Mouse (Mus musculus): Measurements from ENCODE around the gene Ric1. TPM values are rescaled to one million over a fixed set of nuclear protein-coding genes. Genes with fewer than 3 reads are reported as not detected.
A peak's percentile ranks its signal among the peaks of the same experiment; 100 is the strongest.
"Not testable (repeated sequence)": the region's sequence is repeated elsewhere in the genome, so short reads cannot be mapped to it uniquely, and the experiment has no call there.

Gene Ric1
- polyA plus RNA-seq, 1 experiment from 2014 or later = 31.4 TPM

- 0 out of 2 replicates have a peak, but pooled peaks cover 5% of the 10 kb centered on the region for H3K36me3 ChIP-seq
- no peaks in the 10 kb centered on the region for H3K27me3 ChIP-seq
- ATAC-seq (ENCODE audit: insufficient number of reproducible peaks, insufficient read depth, low FRiP score, low TSS enrichment) = no peak
- H3K9me3 ChIP-seq = no peaks in the 10 kb centered on the region
- 80% methylated on average over 7 of the region's 7 CpGs for WGBS
- H3K4me3 ChIP-seq = no peak overlapping the region
- H3K4me2 ChIP-seq (replicated peaks) = no peak overlapping the region
- H3K9ac ChIP-seq = no peak overlapping the region
- no peak overlapping the region for H3K27ac ChIP-seq
- H3K4me1 ChIP-seq = no peaks in the 10 kb centered on the region
These were observed 3.7 kb upstream of the Ric1 start for GRCm38 (mm10) chr19:29518409-29518808.

DNA sequence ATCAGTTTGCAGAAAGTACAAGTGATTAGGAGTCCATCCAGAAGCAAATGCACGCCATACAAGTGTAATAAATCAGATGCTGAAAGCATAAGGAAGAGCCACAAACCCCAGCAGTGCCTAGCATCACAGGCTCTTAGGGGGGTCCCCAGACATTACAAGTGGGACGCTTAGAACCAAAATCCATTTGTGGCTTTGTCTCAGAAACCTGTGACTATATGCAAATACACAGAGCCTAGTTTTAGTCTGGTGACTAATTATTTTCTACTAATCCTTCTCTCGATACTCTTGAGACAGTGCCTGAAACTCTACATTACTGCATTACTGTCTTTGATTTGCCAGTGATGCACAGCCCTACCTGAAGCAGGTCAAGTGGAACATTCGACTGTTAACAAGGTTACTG lies 3.2 kb upstream of the Ric1 start:
- ATAC-seq (ENCODE audit: insufficient number of reproducible peaks, insufficient read depth, low FRiP score, low TSS enrichment) = no peak
- 83% methylated on average over 4 of the region's 4 CpGs for WGBS
- Histone ChIP-seq H3K9me3 (no peaks in the 10 kb centered on the region), H3K27ac (no peak overlapping the region), H3K27me3 (no peaks in the 10 kb centered on the region), H3K4me2 (replicated peaks) (no peak overlapping the region), H3K36me3 (0 out of 2 replicates have a peak, but pooled peaks cover 5% of the 10 kb centered on the region), H3K4me3 (no peak overlapping the region), H3K4me1 (no peaks in the 10 kb centered on the region), H3K9ac (no peak overlapping the region)

DNA sequence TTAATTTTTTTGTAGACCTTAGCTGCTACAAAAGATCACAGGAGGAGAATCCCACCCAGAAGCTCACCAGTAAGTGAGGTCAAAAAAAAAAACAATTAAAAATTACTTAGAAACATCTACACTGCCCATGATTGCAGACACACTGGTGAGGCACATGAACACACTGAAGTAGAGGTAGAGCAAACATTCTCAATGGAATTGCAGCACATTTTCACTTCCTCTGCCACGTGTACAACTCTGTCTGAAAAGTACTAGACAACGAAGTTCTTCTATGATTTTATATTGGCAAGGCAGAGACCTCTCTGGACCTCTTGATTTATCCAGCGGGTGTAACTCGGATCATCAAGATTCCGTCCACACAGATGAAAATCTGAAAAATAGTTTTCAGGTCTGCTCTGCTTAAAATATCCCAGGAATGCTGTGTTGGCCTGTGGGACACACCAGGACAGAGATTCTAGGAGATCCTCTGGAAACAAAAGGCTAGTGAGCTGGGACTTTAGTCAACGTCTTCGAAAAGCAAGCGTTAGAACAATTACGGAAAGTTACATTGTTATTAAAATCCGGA lies 1.0 kb upstream of the Ric1 start:
- no peaks in the 10 kb centered on the region for H3K9me3 ChIP-seq
- H3K4me3 ChIP-seq = peak overlapping the region; percentile 93
- peak overlapping the region; percentile 95; the same call in 1 of the 2 replicates for H3K9ac ChIP-seq
- 35% methylated on average over 10 of the region's 10 CpGs for WGBS
- H3K27me3 ChIP-seq = no peaks in the 10 kb centered on the region
- H3K27ac ChIP-seq = no peak overlapping the region
- H3K36me3 ChIP-seq = 0 out of 2 replicates have a peak, but pooled peaks cover under 1% of the 10 kb centered on the region
- H3K4me1 ChIP-seq = peaks cover 6% of the 10 kb centered on the region; the same call in 1 of the 2 replicates
- no peak for ATAC-seq (ENCODE audit: insufficient number of reproducible peaks, insufficient read depth, low FRiP score, low TSS enrichment)
- peak overlapping the region; percentile 65 for H3K4me2 ChIP-seq (replicated peaks)

DNA sequence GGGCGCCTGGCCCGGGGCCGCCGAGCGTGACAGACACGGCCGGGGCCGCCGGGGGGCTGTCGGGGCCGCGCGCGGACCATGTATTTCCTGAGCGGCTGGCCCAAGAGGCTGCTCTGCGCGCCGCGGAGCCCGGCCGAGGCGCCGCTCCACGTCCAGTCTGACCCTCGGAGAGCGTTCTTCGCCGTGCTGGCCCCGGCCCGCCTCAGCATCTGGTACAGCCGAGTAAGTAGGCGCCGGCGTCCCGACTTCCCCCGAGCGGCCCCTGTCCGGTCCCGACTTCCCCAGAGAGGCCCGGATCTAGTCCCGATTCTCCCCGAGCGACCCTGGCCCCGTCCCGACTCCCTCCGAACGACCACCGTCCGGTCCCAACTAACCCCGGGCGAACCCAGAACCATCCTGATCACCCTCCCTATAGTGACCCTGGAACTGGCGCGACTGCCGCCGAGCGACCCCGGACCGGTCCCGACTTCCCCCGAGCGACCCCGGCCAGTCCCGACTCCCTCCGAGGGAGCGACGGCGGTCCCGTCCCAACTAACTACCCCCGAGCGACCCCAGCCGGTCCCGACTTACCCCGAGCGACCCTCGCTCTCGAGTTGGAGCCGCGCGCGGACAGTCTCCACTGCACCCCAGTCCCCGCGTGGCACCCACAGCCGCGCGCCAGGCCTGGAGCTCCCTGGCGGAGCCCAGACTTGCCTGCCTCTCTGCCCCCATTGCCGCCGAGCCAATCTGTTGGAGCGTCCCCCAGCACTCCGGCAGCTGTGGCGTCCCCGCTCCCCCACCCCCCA lies 555 bp downstream of the Ric1 start:
- Histone ChIP-seq H3K9me3 (no peaks in the 10 kb centered on the region), H3K4me3 (peak overlapping the region; percentile 93), H3K4me1 (peaks cover 6% of the 10 kb centered on the region; the same call in 1 of the 2 replicates), H3K4me2 (replicated peaks) (peak overlapping the region; percentile 65), H3K27me3 (no peaks in the 10 kb centered on the region), H3K9ac (peak overlapping the region; percentile 95), H3K36me3 (no peaks in the 10 kb centered on the region), H3K27ac (peak overlapping the region; percentile 97)
- peak; percentile 66 for ATAC-seq (ENCODE audit: insufficient number of reproducible peaks, insufficient read depth, low FRiP score, low TSS enrichment)
- WGBS = under 1% methylated on average over 92 of the region's 92 CpGs

GRCm38 (mm10) chr19:29523230-29523582 lies 1.1 kb downstream of the Ric1 start:
- Histone ChIP-seq H3K4me2 (replicated peaks) (peak overlapping the region; percentile 65), H3K36me3 (no peaks in the 10 kb centered on the region), H3K9ac (peak overlapping the region; percentile 95), H3K27me3 (no peaks in the 10 kb centered on the region), H3K4me1 (peaks cover 6% of the 10 kb centered on the region; the same call in 1 of the 2 replicates), H3K9me3 (no peaks in the 10 kb centered on the region), H3K27ac (peak overlapping the region; percentile 97), H3K4me3 (peak overlapping the region; percentile 93)
- no peak for ATAC-seq (ENCODE audit: insufficient number of reproducible peaks, insufficient read depth, low FRiP score, low TSS enrichment)
- WGBS = 0% methylated on average over 9 of the region's 9 CpGs

- Histone ChIP-seq H3K9me3 (peaks cover 1% of the 10 kb centered on the region), H3K4me3 (peak overlapping the region; percentile 93), H3K4me2 (replicated peaks) (peak overlapping the region; percentile 65), H3K9ac (peak overlapping the region; percentile 95), H3K36me3 (no peaks in the 10 kb centered on the region), H3K4me1 (peaks cover 6% of the 10 kb centered on the region; the same call in 1 of the 2 replicates), H3K27ac (peak overlapping the region; percentile 97; the same call in 1 of the 2 replicates), H3K27me3 (no peaks in the 10 kb centered on the region)
- no peak for ATAC-seq (ENCODE audit: insufficient number of reproducible peaks, insufficient read depth, low FRiP score, low TSS enrichment)
- WGBS = 20% methylated on average over 5 of the region's 5 CpGs
These were observed 1.6 kb downstream of the Ric1 start for GRCm38 (mm10) chr19:29523701-29524100.

- Histone ChIP-seq H3K27ac (no peak overlapping the region), H3K9ac (no peak overlapping the region), H3K4me1 (peaks cover 6% of the 10 kb centered on the region; the same call in 1 of the 2 replicates), H3K4me2 (replicated peaks) (peak overlapping the region; percentile 65), H3K9me3 (peaks cover 6% of the 10 kb centered on the region), H3K4me3 (peak overlapping the region; percentile 93), H3K27me3 (no peaks in the 10 kb centered on the region), H3K36me3 (no peaks in the 10 kb centered on the region)
- 64% methylated on average over 4 of the region's 4 CpGs for WGBS
- ATAC-seq (ENCODE audit: insufficient number of reproducible peaks, insufficient read depth, low FRiP score, low TSS enrichment) = no peak
These were observed 2.5 kb downstream of the Ric1 start for GRCm38 (mm10) chr19:29524614-29525013.

- 81% methylated on average over 4 of the region's 4 CpGs for WGBS
- not testable (repeated sequence) for H3K36me3 ChIP-seq; H3K27me3 ChIP-seq; H3K9ac ChIP-seq; H3K27ac ChIP-seq; H3K9me3 ChIP-seq; H3K4me2 ChIP-seq (replicated peaks); H3K4me3 ChIP-seq; ATAC-seq (ENCODE audit: insufficient number of reproducible peaks, insufficient read depth, low FRiP score, low TSS enrichment); H3K4me1 ChIP-seq
These were observed 3.5 kb downstream of the Ric1 start for GRCm38 (mm10) chr19:29525588-29525987.

DNA sequence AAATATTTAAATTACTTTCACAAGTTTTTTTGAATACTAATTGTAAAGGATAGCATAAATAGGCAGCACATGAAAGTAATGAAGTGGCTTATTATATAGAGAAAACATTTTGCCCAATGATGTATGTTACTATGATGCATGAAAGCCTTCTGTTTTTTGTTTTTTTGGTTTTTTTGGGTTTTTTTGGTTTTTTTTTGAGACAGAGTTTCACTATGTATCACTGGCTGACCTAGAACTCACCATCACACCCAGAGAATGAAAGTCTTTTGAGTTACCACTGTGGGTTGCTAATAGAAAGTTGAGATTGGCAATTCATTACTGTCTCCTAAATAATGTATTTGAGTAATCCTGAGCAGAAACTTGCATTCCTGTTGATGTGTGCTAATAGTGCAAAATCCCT lies 4.8 kb downstream of the Ric1 start:
- Histone ChIP-seq H3K4me2 (replicated peaks) (no peak overlapping the region), H3K27me3 (no peaks in the 10 kb centered on the region), H3K9ac (no peak overlapping the region), H3K27ac (no peak overlapping the region), H3K9me3 (peaks cover 6% of the 10 kb centered on the region), H3K36me3 (no peaks in the 10 kb centered on the region), H3K4me3 (no peak overlapping the region), H3K4me1 (peaks cover 6% of the 10 kb centered on the region; the same call in 1 of the 2 replicates)
- ATAC-seq (ENCODE audit: insufficient number of reproducible peaks, insufficient read depth, low FRiP score, low TSS enrichment) = no peak

- no peak overlapping the region for H3K4me3 ChIP-seq
- H3K4me2 ChIP-seq (replicated peaks) = no peak overlapping the region
- no peaks in the 10 kb centered on the region for H3K27me3 ChIP-seq
- H3K4me1 ChIP-seq = peaks cover 6% of the 10 kb centered on the region; the same call in 1 of the 2 replicates
- H3K36me3 ChIP-seq = no peaks in the 10 kb centered on the region
- no peak overlapping the region for H3K9ac ChIP-seq
- WGBS = 96% methylated on average over 4 of the region's 4 CpGs
- H3K27ac ChIP-seq = no peak overlapping the region
- ATAC-seq (ENCODE audit: insufficient number of reproducible peaks, insufficient read depth, low FRiP score, low TSS enrichment) = no peak
- peaks cover 6% of the 10 kb centered on the region for H3K9me3 ChIP-seq
These were observed 5.2 kb downstream of the Ric1 start for GRCm38 (mm10) chr19:29527299-29527698.

GRCm38 (mm10) chr19:29528568-29528967 lies 6.5 kb downstream of the Ric1 start:
- Histone ChIP-seq H3K4me1 (peaks cover 6% of the 10 kb centered on the region; the same call in 1 of the 2 replicates), H3K27me3 (no peaks in the 10 kb centered on the region), H3K27ac (no peak overlapping the region), H3K9ac (no peak overlapping the region), H3K36me3 (peaks cover 4% of the 10 kb centered on the region; the same call in 1 of the 2 replicates), H3K9me3 (peaks cover 6% of the 10 kb centered on the region), H3K4me3 (no peak overlapping the region), H3K4me2 (replicated peaks) (no peak overlapping the region)
- WGBS = 86% methylated on average over 2 of the region's 2 CpGs
- no peak for ATAC-seq (ENCODE audit: insufficient number of reproducible peaks, insufficient read depth, low FRiP score, low TSS enrichment)

GRCm38 (mm10) chr19:29534030-29534429 lies 11.9 kb downstream of the Ric1 start:
- no peak overlapping the region for H3K4me3 ChIP-seq
- H3K4me1 ChIP-seq = no peaks in the 10 kb centered on the region
- no peak overlapping the region for H3K4me2 ChIP-seq (replicated peaks)
- H3K36me3 ChIP-seq = peaks cover 26% of the 10 kb centered on the region
- H3K9me3 ChIP-seq = peaks cover 1% of the 10 kb centered on the region
- H3K9ac ChIP-seq = no peak overlapping the region
- ATAC-seq (ENCODE audit: insufficient number of reproducible peaks, insufficient read depth, low FRiP score, low TSS enrichment) = no peak
- WGBS = 93% methylated on average over 5 of the region's 5 CpGs
- no peak overlapping the region for H3K27ac ChIP-seq
- H3K27me3 ChIP-seq = no peaks in the 10 kb centered on the region

Measured in embryonic facial prominence, embryonic 12.5 days (tissue).